Mouse (Mus musculus) CD4-positive, CD25-positive, alpha-beta regulatory T cell, adult 4 months (primary cell): ENCODE data around the gene Scarb2. TPM values are rescaled to one million over a fixed set of nuclear protein-coding genes. Genes with fewer than 3 reads are reported as not detected.
A peak's percentile ranks its signal among the peaks of the same experiment; 100 is the strongest.
"Not testable (repeated sequence)": the region's sequence is repeated elsewhere in the genome, so short reads cannot be mapped to it uniquely, and the experiment has no call there.

ENCODE experiments used
- ATAC-seq: one replicate; pipeline ENCODE4 v1.8.0; 2017
- polyA plus RNA-seq, 2 experiments: library from polyadenylated mRNA; unstranded; fragments of 100-300 nt; shearing (Covaris generic); gene quantifications; one replicate each; pipeline ENCODE4 v1.2.1; 2017

The Scarb2 gene
- polyA plus RNA-seq, result 10 to 100 TPM in 1 of 2 experiments, 1 to 10 TPM in 1; 9.1 to 13.0 TPM

DNA sequence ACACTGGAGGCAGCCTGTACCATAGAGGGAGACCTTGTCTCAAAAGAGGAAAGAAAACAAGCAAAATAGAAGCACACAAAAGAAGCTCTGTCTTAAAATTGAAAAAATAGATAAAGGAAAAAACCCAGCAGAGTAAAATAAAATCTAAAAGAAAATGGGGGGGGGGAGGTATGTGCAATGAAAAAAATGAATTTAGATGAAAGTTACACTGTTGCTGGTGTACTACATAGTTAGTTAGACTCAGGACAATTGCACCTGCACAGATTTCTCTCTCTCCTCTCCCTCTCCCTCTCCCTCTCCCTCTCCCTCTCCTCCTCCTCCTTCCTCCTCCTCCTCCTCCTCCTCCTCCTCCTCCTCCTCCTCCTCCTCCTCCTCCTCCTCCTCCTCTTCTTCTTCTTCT lies at the start of gene Scarb2:
TSS of gene Scarb2 (minus strand) at position 101 of the 400 bp plus-strand sequence.
- no peak for ATAC-seq

DNA sequence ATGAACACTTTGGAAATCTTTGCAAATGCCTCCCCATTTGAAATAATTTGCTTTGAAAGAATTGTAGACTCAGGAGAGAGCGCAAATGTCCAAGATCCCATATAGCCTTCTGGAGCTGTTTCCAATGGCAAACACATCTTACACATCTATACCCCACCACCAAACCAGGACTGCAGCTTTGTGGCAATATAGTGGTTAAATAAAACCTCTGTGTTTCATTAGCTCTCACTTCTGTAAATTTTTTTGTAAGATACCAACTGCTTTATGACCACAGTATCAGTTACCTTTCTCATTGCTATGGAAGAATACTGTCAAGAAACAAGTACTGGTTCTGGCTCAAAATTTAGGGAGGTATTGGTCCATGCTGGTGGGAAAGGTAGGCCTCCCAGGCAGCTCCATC lies 49.3 kb upstream of the Scarb2 start:
- ATAC-seq, result no peak

DNA sequence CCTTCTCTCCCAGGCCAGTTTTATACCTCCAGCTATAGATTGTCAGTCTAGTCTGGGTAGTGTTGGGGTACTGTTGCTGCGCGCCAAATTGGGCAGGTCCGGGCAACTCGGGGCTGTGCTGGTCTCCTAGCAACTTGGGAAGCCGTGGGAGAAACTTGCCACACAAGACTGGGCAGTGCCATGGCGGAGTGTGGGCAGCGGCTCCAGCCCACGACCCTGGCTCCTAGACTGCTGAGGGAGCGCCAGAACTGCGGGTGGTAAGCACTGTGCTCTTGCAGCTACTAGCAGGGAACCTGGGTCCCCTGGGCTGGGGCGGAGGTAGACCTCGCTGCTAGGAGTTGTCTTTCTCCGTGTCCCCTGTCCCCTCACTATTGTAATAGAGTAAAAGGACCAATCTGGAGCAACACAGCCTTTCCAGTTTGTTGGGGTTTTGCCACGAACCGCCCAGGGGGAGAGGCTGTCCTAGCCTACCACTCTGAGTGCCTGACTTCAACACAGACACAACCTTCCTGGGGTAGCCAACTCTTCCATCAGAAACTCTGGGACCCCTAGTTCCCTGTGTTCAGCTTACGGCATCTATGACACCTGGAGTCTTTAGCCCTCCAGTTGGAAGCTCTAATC lies 48.4 kb upstream of the Scarb2 start, which contains the start of gene Fam47e:
TSS of gene Fam47e (plus strand) at position 179 of the 621 bp plus-strand sequence.
- ATAC-seq, result no peak

DNA sequence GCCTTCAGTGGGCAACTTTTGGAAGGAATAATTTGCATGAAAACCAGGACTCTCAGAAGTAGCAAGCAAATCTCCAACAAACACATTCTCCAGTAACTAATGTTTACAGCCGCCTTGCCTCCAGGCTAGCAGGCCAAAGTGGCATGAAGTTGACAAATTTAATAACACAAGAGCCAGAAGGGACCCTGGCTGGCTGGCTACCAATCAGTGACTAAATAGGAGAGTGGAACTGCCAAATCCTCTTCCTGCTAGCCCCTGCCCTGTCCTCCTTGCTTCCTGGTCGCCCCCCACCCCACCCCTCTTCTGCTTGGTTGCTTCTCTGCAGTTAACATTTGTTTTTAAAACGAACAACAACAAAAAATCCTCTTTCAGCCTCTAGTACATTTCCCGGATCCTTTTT lies 47.8 kb upstream of the Scarb2 start:
- ATAC-seq, result no peak

DNA sequence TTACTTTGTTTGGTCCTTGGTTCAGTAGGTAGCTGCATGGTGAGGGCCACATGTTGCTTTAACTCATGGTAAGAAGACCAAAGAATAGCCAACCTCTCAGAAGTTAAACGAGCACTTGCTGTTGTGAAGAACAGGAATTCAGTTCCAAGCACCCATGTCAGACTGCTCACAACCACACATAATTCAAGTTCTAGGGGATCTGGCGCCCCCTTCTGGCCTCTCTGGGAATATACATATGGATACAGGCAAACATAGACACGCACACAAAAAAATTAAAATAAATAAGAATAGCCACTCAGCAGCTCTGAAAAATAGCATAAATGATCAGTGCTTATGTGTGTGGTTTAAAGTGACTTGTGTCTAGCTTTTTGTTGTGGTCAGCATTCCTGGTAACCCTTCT lies 47.3 kb upstream of the Scarb2 start:
- ATAC-seq, result no peak

DNA sequence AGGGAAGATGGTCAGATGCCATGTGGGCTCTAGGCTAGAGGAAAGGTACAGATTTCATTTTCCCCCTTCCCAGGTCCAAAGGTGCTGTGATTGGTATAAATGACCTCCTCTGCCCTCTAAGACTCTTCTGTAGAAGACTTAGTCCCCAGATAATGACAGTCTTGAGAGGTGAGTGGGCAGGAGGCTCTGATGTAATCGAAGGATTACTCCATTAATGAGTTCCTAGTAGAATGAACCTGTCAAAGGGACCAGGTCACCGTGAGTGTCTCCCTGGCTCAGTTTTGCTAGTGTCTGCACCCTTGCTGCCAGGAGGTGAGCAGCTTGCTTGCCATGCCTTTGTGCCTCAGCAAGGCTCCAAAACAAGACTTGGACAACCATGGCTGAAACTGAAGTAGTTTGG lies 46.0 kb upstream of the Scarb2 start:
- no peak for ATAC-seq

DNA sequence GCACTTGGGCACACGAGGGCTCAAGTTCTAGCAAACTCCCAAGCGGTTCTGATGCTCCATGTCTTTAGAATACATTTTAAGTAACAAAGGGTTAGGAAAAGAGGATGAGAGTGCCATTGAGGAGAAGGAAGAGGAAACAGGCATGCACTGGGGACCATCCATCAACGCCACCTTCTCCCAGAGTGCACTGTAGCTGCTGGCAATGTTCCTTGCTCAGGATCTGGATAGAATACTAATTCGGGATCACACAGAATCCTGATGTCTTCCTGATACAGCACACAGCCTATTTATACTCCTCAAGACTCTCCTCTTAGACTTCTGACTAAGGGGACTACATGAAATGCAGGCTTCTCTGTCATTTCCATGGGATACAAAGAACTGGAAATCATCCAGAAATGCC lies 33.1 kb upstream of the Scarb2 start:
- ATAC-seq, result no peak

DNA sequence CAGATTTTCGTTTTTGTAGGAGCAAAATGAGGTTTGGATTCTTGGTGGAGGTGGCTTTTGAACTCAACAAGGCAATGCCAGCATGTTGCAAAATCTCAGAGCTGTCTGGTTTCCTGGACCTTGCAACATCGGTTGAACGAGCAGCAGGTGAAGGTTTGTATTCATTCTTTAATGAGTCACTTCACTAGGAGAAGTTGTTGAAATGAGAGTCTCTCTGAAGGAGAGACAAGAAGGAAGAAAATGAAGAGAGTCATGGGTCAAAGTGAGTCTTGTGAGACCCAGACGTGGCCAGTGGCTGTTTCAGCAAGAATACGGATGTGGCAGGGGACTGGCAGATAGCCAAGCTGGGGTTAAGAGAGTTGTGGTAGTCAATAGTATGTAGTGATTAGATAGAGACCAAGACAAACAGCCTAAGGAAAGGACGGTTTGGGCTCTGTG lies 18.2 kb upstream of the Scarb2 start:
- no peak for ATAC-seq

DNA sequence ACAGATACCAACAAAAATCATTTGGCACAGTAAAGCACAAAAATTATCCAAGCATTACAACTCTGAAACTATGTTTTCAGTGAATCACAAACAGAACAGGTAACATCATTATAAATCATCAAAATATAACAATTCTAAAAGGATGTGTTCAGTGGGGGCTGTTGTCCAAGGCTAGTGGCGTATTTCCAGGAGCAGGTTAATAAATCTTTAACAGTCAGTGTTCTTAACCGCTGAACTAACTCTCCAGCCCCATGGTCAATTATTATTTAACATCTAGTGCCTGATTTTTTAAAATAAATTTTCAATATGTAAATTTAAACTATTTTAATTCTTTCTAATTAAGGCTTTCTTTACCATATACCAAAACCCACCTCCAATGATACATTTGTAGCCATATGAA lies 14.5 kb upstream of the Scarb2 start:
- ATAC-seq, result not testable (repeated sequence)

DNA sequence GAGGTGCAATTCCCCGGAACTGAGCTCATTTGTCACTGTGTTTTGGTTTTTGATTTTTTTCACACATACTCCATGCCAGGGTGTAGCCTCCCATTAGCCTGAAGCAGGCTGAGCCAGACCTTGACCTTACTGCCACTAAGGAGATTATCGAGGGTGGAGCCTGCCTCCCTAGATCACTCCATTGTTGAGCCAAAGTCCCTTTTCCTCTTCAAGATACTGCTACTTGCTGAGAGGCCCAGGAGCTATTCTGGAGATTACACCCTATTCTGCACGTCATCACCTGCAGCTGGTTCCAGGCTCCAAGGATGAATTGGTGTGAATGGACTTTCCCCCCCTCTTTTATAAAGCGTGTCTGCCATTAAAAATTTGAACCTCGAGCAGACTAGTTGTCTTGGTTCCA lies 5.4 kb upstream of the Scarb2 start:
- ATAC-seq, result no peak

DNA sequence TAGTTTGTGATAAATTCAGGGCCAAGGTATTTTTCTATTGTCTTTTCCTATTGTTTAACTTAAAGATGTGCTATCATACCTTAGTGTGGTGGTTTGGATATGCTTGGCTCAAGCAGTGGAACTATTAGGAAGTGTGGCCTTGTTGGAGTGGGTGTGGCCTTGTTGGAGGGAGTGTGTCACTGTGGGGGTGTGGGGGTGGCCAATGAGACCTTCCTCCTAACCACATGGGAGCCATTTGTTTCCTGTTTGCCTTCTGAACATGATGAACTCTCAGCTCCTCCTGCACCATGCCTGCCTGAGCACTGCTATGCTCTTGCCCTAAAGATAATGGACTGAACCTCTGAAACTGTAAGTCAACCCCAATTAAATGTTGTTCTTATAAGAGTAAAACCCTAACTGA lies 4.6 kb upstream of the Scarb2 start:
- ATAC-seq, result peak; percentile 68

DNA sequence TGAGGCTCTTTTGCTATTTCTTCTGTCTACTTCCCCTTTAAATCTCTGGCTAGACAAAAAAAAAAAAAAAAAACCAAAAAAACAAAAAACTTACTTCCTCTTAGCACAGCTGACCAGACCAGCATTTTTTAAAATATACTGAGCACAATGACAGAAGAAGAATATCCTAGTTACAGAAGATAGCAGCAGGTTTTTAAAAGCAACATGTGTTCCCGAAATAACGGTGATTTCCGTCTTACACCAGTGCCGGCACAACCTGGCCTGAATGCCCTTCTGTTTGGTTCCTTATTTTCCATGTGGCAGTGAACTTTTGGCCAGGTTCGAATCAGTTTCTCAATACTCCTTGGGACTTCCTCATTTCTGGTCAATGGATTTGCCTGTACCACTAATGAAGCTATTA lies 2.2 kb upstream of the Scarb2 start:
- ATAC-seq, result no peak

DNA sequence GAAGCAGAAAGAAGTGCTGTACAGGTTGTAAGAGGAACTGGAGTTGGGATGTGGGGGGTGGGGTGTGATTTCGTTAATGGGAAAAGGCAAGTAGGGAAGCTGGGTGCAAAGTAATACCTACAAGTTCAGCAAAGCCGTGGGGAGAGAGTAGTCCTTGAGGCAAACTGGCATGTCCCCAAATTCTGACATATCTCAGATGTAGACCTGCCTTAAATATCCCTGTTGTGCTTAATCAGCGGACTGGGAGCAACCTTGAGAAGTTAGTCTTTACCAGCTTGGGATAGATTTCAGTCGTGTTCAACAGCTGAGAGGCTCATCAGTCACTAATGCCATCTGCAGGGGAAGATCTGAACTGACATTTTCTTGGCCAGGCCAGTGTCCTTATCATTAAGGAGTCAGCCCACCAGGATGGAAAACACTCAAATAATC lies 318 bp downstream of the Scarb2 start:
- ATAC-seq, result peak; percentile 21

DNA sequence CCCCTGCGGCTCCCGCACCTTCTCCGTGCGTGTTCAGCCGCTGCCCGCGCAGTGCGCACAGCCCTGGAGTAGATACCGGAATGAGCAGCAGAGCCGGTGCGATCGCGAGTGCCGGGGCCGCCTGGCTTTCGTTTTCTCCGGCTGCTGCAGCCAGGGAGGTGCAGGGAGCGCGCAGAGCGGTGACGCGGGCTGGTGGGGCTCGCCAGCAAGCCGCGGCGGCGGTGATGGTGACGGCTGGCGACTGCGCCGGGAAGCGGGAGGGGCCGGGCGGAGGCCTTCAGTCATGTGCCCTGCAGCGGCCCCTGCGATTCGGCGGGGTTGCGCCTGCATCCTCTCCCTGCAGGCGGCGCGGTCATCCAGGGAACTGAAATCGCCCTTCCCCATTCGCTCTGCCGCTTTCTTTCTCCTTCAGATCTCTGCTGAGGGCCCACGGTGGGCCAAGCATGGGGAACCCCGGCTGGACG lies 1.2 kb downstream of the Scarb2 start:
- ATAC-seq, result peak; percentile 78

DNA sequence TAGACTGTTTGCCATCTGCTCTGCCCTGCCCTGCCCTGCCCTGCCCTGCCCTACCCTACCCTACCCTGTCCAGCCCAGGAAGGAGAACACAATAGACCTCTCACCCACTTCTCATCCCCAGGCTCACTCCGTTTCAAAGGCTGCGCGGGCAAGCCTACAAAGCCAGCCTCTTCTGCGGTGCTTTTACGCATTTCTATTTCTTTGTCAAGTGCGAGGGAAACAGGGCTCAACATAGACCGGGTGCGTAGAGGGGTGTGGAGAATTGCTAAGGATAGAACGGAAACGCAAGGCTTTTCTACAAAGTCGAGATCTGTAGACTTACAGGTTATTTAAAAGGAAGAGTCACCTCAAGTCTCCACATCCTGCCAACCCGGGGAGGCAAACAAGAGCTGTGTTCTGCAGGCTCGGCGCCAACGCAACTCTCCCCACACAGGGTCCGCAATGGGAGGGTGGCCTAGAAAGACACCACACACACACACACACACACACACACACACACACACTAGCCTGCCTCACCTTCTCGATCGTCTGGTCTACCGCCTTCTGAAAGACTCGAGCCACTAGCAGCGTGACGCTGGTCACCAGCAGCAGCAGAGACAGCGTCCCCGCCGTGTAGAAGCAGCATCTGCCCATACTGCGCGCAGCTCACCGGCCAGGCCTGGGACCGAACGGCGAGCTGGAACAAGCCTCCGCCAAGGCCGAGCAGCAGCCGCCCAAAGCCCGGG lies 1.8 kb downstream of the Scarb2 start:
- ATAC-seq, result peak; percentile 65

DNA sequence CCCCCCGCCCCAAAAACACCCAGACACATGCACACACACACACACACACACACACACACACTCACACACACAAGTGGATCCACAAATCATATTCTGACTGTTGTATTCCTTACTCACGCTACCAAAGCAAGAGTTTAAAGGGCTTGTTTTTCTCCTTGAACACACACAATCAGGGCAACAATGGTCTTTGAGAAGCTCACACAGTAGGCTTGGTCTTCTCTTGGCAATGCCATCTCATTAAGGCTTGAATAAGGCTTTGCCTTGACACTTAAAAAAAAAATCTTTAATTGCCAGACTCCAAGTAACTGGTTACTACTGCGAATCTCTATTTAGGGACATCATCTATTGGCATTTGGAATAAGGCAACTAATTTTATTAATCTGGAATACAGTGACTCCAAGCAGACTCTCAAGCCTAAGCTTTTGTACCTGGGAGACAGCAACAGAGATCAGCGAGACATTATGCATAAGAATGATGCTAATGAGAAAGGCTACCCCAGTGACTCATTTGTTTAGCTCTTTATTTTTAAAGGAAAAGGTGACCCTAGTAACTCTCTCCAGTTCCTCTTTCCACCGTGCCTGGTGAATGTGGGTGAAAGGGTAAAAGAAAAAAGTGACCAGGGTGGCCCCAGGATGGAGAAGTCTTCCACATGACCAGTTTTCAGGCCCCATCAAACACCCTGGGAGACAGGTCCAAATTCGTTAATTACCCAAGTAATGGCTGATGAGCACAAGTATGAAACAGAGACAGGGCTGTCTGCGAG lies 2.6 kb downstream of the Scarb2 start:
- no peak for ATAC-seq

DNA sequence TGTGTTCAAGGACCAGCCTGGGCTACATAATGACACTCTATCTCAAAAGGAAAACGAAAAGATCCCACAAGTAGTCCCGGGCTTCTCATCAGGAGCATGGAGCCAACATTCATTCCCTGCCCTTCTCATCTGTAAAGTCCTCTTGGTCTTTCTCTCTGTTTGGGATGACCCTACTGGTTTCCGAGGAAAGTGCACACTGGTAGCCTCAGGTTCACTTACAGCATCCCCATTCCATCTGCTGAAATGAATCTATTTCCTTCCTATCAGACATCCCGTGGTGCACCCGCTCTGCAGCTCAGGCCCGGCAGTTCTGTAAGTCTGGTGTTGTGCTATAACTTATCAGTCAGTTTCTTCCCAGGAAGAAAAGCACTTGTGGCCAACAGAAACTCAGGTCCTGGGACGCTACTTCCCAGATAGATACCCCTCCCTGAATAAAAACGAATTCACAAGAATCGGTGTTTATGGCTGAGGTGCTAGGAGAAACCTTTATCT lies 3.2 kb downstream of the Scarb2 start:
- no peak for ATAC-seq

DNA sequence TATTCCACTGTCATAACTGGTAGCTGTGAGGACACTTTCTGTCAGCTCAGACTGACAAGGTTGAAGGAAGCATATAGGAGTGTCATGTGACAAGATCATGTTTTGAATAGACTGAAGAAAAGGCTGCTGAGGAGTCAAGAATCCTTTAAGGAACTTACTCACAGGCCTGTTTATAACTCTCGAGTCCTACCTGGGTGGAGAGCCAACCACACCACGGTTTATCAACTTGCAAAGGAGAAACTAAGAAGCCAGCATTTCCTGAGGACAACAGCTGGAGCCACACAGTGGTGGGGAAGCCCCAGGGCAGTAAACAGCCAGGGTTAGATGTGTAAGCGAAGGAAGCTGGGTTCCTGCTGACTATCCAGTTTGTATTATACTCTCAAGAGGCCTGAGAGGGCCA lies 7.3 kb downstream of the Scarb2 start:
- ATAC-seq, result peak; percentile 91

DNA sequence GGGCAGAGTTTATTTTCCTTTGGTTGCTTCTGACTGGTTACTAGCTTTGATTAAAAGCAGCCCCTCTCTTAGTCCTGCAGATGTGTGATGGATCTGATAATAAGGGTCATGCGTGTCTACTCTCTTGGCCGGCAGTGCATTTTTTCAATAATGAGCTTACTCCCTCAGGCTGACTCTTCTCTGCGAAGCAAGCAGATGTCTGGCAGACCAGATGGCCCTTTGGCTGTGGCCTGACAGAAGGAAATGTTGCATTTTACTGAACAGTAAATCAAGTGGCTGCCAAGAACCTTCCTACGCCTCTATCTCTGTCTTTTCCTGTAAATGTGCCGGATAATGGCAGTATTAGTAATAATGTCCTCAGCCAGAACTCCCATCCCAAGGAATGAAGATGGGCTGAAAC lies 8.0 kb downstream of the Scarb2 start:
- ATAC-seq, result no peak

DNA sequence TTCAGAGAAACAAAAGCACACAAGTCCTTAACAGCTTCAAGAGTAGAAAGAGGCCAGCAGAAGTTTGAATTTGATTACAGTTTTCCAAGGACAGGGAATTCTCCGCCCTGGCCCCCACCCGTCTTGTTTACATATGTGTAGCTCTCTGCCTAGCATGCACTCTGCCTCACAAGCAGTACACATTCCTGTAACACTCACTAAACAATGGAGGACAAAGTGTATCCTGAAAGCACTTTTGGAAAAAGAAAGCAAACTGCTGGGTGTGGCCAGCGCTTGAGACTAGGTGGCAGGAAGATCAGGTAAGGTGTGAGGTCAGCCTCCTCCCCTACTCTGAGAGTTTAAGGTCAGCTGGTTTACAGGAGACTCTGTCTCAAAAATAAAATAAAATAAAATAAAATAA lies 8.4 kb downstream of the Scarb2 start:
- ATAC-seq, result no peak

DNA sequence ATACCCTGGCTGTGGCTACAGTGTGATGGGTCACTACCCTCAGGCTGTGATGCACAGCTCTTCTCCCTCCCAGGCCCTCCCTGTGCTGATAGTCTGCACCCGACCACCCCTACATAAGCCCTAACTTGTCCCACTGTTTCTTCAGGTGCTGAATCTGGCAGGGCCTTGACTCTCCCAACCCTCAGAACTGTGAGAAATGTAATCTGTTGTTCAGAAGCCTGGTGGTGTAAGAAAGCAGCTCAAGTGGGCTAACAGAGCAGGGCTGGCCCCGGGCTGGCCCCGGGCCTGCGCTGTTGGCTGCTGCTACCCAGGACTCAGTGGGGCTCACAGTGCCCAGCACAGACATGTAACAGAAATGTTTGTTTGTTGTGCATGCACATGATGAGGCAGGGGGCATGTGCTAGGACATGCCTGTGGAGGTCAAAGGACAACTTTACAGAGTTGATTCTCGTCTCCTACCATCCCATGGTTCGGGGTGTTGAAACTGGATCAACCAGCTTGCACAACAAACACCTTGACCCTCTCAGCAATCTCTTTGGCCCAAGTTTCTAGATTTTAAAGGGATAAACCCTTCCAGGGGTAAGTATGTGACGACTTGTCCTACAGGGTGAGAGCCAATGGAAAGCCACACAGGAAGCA lies 10.7 kb downstream of the Scarb2 start:
- no peak for ATAC-seq

DNA sequence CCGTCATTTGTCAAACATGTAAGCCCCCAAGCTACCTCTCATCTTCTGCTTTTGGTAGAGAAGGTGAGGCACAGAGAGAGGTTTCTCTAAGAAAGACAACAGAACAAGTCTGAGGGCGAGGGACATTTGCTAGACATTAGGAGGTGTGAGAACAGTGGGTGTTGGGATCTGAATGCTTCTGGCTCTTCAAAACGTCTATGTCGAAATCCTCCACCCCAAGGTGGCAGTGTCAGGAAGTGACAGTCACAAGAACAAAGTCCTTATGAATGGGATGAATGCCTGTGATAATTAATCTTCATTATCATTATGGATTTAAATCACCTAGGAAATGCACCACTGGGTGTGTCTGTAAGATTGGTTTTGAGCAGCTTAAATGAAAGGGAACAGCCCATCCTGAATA lies 11.3 kb downstream of the Scarb2 start:
- no peak for ATAC-seq

DNA sequence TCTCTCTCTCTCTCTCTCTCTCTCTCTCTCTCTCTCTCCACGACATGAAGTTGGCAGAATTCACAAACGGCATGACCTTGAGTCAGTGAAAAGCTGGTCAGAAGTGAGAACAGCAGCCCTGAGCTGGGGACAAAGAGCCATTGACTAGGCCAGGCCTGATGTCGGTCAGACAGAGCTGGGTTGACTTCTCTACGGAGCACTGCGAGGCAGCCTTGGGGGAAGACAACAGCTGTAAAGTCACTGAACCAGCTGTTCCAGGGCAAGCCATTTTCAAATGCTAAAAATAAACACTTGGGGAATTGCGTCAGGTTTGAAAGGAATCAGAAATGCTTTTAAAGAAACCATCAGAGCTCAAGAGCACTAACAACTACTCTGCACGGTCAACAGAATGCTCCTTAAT lies 13.2 kb downstream of the Scarb2 start:
- no peak for ATAC-seq
